Mouse (Mus musculus) central nervous system, embryonic 14 days (tissue): Measurements from ENCODE around the gene Tmem167. TPM values are rescaled to one million over a fixed set of nuclear protein-coding genes. Genes with fewer than 3 reads are reported as not detected.

Experiments
- polyA plus RNA-seq: library from polyadenylated mRNA; depleted of rRNA; stranded (reverse); fragments of >200 nt; gene quantifications from 2 replicates; pipeline ENCODE4 v1.2.3, GENCODE M21; 2012; rRNA removed

Gene Tmem167
- polyA plus RNA-seq = 16.5 and 17.6 TPM in 2 replicates

GRCm38 (mm10) chr13:90088962-90089824 lies at the start of gene Tmem167, which contains the start of gene Xrcc4:
Gene Tmem167 (plus strand): TSS chr13:90089123.
Gene Xrcc4 (minus strand): TSS chr13:90089608.

Other genes starting within 250 kb of the Tmem167 start
- gene Xrcc4, start 485 bp downstream of the Tmem167 start, polyA plus RNA-seq = 8.2 and 8.8 TPM in 2 replicates